Mouse (Mus musculus) brain, embryonic 14.5 days (tissue): ENCODE data around the gene Fau. TPM values are rescaled to one million over a fixed set of nuclear protein-coding genes. Genes with fewer than 3 reads are reported as not detected.

ENCODE experiments used
- DNase-seq: peaks from one replicate; pipeline ENCODE4 v3.0.0-alpha.2; 2011; ENCODE audit warnings: low read depth
- CTCF ChIP-seq: fragments of 200-500 bp; IDR thresholded peaks from 2 replicates; pipeline ENCODE4 v1.5.1; 2012; ENCODE audit warnings: inconsistent platforms, mild to moderate bottlenecking, moderate library complexity, borderline replicate concordance; ENCODE audit not compliant: insufficient read depth, insufficient read length; ENCODE audit errors: extremely low read depth
- POLR2A ChIP-seq: fragments of 200-500 bp; IDR thresholded peaks from 2 replicates; pipeline ENCODE4 v1.6.1; 2012; ENCODE audit warnings: mild to moderate bottlenecking, inconsistent platforms, borderline replicate concordance; ENCODE audit not compliant: poor library complexity, insufficient read depth, insufficient read length, severe bottlenecking; ENCODE audit errors: extremely low read depth
- polyA plus RNA-seq: library from polyadenylated mRNA; depleted of rRNA; stranded (reverse); fragments of >200 nt; gene quantifications from 2 replicates; pipeline ENCODE4 v1.2.3, GENCODE M21; 2012

The Fau gene
- polyA plus RNA-seq, 1 experiment, result 1,255 TPM

DNA sequence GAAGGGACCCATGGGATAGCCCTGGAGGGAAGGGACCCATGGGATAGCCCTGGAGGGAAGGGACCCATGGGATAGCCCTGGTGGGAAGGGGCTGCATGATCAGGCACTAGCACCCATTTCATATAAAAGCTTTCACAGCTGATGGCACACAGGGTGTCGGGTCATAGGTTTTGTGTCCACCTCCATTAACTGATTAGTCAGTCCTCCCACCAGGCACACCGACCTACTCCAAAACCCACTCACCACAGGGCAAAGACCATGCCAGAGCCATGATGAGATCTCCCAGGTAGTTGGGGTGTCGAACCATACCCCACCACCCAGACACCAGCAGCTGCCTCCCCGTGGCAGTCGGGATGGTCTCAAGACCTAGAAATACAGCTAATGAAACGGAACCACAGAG, 5.4 kb downstream of the Fau start:
- no peak for DNase-seq
- TF ChIP-seq POLR2A (no peak), CTCF (no peak)

DNA sequence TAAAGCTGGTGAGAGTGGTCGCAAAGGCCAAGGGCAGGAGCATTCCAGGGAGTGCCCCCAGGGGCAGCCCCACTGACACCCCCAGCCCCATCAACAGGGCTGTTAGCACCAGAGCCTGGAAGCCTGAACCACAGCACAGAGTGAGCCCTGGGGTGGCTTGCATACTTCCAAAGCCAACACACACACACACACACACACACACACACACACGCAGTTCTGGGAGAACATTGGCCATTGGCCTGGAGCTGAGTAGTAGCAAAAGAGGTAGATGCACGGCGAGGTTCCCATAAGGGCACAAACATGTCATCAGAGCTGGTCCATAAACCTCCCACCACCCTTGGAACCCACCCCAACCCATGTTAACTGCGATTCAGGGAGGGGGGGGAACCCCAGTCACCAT, 8.9 kb downstream of the Fau start:
- TF ChIP-seq CTCF (no peak), POLR2A (no peak)
- DNase-seq, result no peak

DNA sequence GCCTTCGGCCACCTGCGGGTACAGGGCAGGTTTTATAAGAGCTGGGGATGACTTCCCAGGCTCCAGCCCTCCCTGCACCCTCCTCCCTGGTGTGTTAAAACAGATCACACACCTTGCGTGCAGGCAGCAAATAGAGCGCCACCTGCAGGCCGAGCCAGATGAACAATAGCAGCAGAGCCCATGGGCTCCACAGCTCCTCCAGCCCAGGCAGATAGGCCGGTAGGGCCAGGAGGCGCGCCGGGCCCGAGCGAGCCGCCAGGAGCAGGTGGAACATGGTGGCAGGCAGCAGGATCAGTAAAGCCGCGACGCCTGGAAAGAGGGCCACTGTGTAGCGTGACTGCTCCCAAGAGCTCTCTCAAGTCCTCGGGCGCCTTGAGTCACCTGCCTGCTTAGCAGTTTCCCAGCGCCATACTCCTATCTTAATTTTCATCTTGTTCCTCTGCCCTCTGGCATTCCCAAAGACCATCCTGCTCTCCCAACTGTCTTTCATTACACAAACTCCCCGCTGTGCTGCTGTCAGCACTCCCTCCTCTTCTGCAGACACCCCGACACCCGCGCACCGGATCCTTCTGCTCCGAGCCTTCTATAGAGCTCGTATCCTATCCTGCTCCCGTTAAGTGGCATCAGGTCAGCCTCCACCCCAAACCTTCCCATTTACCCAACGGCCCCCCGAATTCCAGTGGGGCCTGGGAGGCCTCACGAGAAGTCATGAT, 9.5 kb downstream of the Fau start:
- TF ChIP-seq POLR2A (no peak), CTCF (peak; percentile 92)
- DNase-seq, result peak; percentile 92

DNA sequence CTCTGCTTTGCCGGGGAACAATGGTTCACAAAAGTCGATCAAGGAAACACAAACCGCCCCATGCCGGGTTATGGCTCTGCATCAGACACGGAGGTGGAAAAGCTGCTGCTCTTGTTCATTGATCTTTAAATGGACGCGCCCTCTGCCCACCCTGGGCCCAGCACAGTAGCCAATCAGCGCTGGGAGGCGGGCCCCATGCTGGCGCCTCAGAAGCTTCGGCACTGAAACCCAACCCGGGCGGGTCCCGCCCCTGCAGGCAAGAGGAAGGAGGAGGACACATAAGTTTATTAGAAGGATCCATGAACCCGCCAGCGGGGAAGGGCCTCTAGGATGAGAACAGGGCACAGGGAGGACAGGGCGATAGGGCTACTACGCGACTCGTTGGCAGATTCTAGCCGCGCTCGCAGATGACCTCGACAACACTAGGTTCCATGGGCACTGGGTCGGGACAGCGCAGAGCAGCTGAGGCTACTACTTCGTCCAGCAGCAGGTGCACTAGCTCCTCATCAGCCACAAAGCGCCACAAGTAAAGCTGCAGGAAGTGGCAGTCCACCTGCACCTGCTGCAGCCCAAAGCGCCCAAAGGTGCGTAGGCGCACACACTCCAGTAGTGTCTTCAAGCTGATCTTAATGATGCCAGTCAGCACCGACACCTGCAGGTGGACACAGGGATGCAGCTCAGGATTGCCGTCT, 10.2 kb downstream of the Fau start, which contains the start of gene Tm7sf2:
Gene Tm7sf2, minus strand, starts transcription at position 650 of the 692 bp plus-strand sequence.
- TF ChIP-seq POLR2A (peak; percentile 20; the same call in 1 of the 2 replicates), CTCF (peak; percentile 3; the same call in 1 of the 2 replicates)
- peak; percentile 96 for DNase-seq

DNA sequence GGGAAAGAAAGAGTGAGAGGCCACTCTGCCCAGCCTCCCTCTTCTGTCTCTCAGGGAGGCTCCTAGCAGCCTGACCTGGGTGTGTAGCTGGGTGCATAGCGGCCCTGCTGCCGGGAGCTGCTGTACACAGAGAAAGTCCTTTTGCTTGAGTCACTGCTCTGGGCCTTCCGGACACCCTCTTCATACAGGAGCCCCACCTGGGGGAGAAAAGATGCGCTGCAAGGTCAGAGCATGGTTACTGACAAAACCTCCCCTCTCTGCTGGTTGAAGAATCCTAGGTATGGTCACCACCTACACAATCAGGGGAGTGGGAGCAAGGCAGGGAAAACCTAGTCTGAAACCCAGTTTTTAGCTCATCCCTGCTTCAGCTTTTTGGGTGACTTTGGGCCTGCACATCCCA, 11.3 kb downstream of the Fau start:
- no peak for TF ChIP-seq POLR2A
- TF ChIP-seq CTCF, result no peak

DNA sequence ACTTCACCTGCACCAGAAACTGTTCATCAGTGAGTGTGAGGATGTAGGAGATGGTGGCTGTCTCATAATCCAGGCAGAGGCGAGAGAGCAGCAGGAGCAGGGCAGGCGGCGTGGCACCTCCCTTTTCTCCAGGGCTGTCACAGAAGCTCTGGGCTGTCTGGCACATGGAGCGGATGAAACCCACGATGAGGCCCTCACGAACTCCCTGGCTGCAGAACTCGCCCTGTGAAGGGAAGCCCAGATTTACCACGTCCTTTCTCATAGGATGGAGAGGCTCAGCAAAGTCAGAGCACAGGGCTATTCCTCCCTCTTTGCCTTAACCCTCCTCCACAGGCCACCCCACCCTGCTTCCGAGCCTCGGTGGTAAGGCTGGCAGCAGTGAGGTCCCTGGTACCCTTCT, 12.2 kb downstream of the Fau start:
- no peak for TF ChIP-seq CTCF
- no peak for TF ChIP-seq POLR2A
- no peak for DNase-seq

More for the DNA sequence above, 11.3 kb downstream of the Fau start:
- DNase-seq, result no peak

DNA sequence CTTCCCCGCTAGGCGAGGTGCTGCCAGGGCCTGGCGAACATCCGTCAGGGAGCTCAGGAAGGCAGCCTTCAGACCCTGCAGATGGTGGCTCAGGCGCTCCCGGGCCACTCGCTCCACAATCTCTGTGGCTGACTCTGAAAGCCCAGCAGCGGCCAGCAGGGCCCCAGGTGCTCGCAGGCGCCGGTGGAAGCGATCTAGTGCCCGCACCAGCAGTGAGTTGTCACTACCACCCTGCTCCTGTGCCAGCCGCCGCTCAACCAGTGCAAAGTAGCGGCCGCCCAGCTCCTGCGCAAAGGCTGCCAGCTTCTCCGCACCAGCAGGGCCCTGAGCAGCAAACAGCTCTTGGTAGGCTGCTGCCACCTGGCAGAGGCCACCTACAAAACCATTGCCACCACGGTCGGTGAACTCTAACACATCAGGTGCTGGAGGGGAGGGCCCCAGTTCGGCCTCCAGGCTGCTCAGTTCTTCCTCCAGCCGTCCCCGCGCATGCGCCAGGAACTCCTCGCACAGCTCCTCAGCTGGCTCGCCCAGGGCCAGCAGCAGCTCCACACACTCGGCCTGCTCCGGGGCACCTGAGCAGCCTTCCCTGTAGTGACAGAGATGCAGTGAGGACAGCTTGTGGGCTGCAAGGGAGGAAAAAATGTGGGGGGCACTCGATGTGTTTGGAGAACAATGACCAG, 13.1 kb downstream of the Fau start:
- DNase-seq, result no peak
- TF ChIP-seq POLR2A (no peak), CTCF (no peak)

DNA sequence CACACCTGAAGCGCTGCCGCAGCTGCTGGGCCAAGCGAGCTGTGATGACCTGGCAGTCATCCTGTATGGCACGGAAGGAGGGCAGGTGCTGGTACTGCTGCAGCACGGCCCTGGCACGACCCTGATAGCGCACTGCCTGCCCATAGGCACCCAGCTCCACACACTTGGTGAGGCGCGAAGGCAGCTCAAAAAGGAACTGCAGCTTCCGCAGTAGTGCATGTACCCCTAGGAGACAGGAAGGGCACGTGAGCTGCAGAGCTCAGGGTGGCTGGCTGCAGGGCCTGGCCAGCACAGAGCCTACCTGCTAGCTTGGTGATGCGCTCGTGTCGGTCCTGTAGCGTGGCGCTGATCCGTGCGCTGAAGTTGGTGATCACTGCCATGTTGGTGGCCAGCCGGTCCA, 13.6 kb downstream of the Fau start:
- no peak for TF ChIP-seq CTCF
- no peak for TF ChIP-seq POLR2A
- no peak for DNase-seq

DNA sequence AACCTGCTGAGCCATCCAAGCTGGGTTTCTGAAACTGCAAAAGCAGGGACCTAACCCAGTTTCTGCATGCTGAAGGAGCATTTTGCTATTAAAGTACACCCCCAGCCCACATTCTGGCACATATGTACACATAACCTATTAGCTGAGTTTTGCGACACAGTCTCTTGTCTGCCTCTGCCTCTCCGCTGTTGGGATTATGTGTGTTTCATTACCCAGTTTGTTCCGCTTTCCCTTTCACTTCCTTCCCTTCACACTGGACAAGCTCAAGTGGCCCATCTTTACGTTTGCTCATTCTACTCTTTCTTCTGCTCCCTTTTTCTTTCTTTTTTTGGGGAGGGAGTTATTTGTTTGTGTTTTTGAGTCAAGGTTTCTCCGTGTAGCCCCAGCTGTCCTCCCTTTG, 16.2 kb downstream of the Fau start:
- TF ChIP-seq CTCF (no peak), POLR2A (no peak)
- DNase-seq, result no peak

DNA sequence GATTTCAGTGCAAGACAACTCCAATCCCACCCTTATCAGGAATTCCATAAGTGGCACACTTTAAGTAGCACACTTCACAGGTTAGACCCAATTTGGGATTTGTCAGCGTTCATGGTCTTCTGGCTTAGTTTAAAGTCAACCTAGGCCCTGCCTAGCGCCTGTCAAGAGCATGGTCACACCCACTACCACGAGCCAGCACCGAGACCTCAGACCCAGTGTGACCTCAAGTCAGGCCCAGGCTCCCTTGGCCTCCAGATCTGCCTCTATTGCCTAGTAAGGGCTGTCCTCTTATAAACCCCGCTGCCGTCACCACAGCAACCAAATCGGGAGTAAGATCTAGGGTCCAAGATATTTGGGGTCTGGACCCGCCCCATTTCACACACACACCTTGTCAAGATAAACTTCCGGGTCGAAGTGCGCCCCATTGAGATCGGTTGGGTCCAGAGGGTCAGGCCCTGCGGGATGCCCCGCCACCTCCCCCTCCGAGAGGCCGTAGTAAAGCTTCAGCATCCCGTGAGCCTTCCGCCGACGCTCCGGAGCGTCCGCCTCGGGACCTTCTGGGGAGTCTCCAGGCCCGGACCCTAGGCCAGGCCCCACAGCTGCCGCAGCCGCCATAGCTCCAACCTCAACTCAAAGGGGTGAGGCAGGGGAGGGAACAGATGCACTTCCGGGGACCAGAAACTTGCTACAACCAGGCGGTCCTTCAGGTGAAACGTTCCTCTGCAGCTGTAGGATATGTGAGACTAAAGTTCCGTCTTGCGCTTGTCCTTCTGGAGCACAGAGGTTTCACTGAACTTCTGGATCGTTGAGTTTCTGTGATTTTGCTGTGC, 19.1 kb downstream of the Fau start, which contains the start of gene Vps51:
Gene Vps51, minus strand, starts transcription at position 668 of the 830 bp plus-strand sequence.
- TF ChIP-seq CTCF (no peak), POLR2A (no peak)
- DNase-seq, result peak; percentile 98
